Mouse (Mus musculus) common myeloid progenitor, adult 5-6 weeks (primary cell): ENCODE measurements around the gene Gcn1l1. TPM values are rescaled to one million over a fixed set of nuclear protein-coding genes. Genes with fewer than 3 reads are reported as not detected.
A peak's percentile ranks its signal among the peaks of the same experiment; 100 is the strongest.
"Not testable (repeated sequence)": the region's sequence is repeated elsewhere in the genome, so short reads cannot be mapped to it uniquely, and the experiment has no call there.

Source experiments
- ATAC-seq: replicated peaks from 2 replicates; pipeline ENCODE4 v1.8.0; 2016; ENCODE audit warnings: low read depth, mild to moderate bottlenecking, moderate TSS enrichment, inconsistent platforms; ENCODE audit not compliant: poor library complexity, severe bottlenecking
- total RNA-seq: library from RNA; stranded (forward); fragments of 200-1000, 187-1606 nt; gene quantifications from 2 replicates; pipeline ENCODE4 v1.2.3, GENCODE M21; 2017

The Gcn1l1 gene
- total RNA-seq = 32.6 and 41.8 TPM in 2 replicates

DNA sequence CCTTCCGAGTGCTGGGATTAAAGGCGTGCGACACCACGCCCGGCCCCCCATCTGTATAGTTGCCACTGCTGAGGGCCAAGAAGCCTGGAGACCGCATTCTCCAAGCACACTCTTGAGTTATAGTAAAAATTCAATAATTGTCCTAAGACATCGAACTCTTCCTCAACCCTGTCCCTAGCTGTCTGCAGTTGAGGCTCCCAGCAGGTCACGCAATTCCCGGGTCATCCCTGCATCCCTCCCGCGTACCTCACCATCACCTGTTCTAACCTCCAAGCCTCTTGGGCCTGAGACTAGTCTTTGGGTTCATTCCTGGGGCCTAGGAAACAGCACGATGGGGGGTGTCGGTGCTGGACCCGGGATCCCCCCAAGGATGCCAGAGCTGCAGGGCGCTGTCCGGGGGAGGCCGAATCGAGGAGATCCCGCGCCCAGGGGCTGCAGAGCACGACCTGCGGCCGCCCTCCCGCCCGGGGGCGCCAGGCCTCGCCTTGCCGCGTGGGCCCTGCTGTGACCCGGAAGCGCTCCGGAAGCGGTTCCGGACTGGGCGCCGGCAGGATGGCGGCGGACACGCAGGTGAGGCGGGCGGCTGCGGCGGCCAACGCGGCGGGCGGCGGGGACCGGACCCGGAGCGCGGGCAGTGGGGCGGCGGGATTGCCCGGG, at the start of gene Gcn1l1:
Gene Gcn1l1 (plus strand): TSS at position 518 of the 657 bp plus-strand sequence.
- ATAC-seq = no peak; the same call in 1 of the 2 replicates

DNA sequence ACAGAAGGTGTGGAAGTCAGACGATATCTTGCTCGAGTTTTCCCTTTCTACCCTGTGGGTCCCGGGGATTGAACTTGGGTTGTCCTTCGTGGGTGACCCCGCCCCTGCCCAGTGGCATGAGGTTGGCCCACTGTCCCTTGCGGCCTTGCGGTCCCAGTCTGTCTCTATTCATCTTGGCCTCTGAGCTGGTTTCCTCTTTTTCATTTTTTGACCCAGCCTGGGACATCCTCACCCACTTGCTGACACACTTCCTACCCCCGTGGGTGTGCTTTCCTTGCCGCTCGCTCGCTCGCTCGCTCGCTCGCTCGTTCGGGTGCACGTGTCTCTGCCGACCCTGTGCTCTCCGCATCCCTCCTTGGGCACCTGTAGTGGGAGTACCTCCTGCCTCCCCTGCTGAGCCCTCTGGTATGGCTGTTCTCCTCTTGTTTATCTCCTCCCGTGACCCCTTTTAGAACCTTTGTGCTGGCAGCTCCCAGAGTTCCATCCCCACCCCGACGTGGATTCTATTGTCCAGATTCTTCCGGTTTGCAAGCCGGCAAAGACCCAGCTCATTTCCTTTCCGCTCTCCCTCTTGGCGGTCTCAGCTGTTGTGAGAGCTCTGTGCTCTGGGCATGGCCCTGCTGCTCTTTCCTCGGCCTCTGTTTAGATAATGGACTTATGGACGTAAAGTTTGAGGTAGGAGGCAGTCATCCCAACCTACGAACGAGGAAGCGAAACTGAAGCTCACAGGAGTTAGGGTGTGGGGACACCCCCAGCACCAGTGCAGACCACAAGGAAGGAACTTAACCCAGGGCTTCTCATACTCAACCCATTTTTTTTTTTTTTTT, 48.8 kb upstream of the Gcn1l1 start:
- peak; percentile 85 for ATAC-seq

- ATAC-seq = no peak
Measured at GRCm38 (mm10) chr5:115516908-115517307, 48.1 kb upstream of the Gcn1l1 start.

DNA sequence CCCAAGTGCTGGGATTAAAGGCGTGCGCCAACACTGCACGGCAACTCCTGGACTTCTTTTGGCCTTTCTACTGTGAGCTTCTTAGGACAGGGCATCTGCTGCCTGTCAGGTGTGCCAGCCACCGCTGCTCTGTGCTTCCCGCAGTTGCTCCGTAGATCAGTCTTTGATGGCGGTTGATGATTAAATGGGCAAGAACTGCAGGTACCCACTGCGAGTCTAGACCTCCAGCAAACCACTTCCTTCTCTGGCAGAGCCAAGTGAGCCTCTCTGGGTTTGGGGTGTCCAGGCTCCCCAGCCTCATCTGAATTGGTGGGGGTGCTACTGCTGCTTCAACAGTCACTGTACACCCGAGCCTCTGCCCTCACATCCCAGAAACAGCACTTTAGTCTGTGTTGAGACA, 47.6 kb upstream of the Gcn1l1 start:
- no peak for ATAC-seq

GRCm38 (mm10) chr5:115518214-115518613, 46.8 kb upstream of the Gcn1l1 start:
- not testable (repeated sequence) for ATAC-seq

- no peak for ATAC-seq
Measured at GRCm38 (mm10) chr5:115520325-115520869, 44.7 kb upstream of the Gcn1l1 start.

DNA sequence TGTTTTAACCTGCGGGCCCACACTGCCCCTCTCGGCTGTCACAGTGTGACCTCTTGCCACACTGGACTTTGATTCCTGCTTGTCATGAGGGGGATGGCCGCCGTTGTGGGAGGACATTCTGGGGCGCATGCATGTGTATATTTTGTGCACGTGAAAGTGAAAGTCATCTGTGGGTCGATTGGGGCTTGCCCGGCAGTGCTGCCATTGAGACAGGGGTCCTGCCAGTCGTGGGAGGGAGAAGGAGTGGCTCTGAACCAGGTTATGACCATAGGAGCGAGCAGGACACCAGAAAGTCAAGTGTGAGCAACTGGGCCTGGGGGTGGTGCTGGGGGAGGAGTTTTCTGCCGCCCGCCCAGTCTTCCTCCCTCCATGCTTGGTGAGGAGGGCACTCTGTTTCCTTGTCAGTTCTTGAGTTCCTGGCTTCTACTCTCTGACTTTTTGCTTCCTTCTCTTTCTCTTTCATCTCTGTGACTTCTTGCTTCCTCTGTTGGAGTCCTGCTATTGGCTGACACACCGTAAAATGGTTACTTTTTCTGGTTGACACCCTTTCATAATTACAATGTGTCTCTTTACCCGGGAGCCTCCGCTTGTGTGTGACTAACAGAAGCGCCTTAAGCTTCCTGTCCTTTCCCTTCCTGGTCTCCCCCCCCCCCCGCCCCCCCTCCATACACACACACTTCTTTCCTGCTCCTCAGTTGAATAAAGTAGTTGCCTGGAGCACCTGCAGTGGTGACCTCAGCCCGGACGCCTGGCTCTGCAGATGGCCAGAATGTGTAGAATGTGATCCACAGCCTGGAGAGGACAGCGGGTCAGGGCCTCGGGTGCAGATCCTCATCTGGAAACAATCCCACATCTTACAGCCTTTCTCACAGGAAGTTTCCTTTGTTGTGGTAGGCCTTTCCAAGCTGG, 43.2 kb upstream of the Gcn1l1 start:
- peak; percentile 76 for ATAC-seq

- no peak for ATAC-seq
Measured at GRCm38 (mm10) chr5:115522531-115522930, 42.5 kb upstream of the Gcn1l1 start.

DNA sequence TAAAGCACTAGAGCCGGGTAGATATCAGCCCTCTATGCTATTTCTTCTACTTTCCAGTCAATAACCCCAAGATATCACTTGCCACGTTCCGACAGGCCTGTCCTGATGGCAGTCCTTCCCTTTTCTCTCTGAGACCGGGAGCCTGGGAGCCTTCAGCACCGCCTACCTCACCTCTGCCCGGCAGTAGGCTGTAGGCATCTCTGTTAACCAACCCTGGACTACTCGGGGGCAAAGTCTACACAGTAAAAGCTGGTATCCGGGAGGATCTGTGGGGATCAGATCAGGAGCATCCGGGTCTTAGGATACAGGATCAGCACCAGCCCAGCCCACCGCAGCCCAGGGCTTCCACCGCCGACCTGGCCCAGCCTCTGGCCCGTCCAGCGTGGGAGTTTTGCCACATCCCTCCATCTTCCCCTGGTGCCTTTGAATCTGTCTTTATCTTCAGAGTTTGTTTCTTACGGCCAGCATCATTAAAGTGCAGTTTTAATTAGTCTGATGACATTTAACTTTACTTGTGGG, 42.0 kb upstream of the Gcn1l1 start:
- ATAC-seq = no peak

- ATAC-seq = peak; percentile 15; the same call in 1 of the 2 replicates
Measured at GRCm38 (mm10) chr5:115523971-115524370, 41.1 kb upstream of the Gcn1l1 start.

- 0 out of 2 replicates have a peak, but pooled peaks have one; percentile 1 for ATAC-seq
Measured at GRCm38 (mm10) chr5:115524471-115524870, 40.6 kb upstream of the Gcn1l1 start.

GRCm38 (mm10) chr5:115525416-115525815, 39.6 kb upstream of the Gcn1l1 start:
- ATAC-seq = no peak

DNA sequence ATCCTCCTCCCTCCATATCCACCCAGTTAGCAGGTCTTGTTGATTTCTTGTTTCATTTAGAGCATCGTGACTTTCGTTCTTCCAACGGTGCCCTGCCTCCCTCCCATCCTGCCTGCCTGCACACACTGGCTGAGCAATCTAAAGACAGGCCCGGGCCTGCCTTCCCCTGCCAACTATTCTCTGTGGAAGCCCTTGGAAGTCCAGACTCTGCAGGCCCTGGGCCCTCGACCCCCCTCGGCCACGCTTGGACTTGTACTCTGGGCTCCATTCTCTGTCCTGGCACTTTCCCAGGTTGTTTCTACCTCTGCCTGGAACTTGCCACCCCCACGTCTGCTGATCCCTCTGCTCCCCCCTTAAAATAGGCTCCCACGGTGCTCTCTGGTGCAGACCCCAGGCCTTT, 39.1 kb upstream of the Gcn1l1 start:
- ATAC-seq = no peak

GRCm38 (mm10) chr5:115526456-115527202, 38.4 kb upstream of the Gcn1l1 start:
- ATAC-seq = no peak

GRCm38 (mm10) chr5:115528128-115528527, 36.9 kb upstream of the Gcn1l1 start:
- no peak for ATAC-seq

DNA sequence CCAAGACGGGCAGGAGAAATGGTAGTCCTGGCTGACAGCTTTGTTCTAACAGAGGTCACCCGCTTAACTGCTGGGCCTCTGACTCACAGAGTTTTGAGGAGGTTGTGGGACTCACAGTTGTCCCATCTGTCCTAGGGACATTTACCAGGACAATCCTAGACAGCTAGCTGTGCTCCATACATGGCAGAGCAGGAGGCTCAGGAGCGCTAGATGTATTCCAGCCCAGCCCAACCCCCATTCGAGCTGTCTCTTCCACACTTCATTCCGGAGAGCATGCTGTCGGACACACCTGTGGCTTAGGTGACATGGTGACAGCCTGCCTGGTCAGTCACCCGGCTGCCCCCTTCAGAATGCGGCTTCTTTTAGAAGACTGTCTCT, 35.7 kb upstream of the Gcn1l1 start:
- ATAC-seq = no peak

DNA sequence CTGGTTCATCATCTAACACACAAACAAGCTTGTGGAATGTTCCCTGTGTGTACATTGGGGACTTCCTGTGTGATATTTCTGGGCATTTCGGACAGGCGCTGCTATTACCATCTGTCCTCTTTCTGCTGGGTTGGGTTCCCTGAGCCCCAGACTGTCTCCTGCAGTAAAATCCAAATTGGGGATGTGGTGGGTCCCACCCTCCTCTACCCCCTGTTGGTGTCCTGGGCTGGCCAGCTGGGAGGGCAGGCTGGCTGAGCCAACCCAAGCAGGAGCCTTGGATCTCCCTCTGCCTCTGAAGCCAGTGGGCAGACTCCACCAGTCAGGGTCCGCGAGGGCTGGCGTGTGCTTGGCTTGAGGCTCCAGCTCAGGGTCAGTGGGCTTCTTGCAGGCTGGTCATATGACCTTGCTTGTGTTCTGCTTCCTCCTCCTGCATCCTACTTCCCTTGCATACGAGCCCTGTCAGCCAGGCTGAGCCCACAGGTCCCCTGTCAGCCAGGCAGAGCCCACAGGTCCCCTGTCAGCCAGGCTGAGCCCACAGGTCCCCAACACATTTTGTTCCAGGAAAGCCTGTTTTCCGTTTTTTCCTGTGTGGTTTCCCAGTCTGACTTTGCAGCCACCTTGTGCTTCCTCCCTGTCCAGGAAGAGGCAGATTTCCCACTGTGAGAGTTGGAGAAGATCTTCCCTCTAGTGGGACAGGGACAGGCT, 35.2 kb upstream of the Gcn1l1 start:
- ATAC-seq = peak; percentile 53

GRCm38 (mm10) chr5:115530447-115530809, 34.6 kb upstream of the Gcn1l1 start:
- peak; percentile 41 for ATAC-seq
